Mouse (Mus musculus) embryonic facial prominence, embryonic 11.5 days (tissue): ENCODE data around the gene Agpat3. TPM values are rescaled to one million over a fixed set of nuclear protein-coding genes. Genes with fewer than 3 reads are reported as not detected.

Experiments
- ATAC-seq: fragments of 200-750 bp; cut with Nextera tagmentation; replicated peaks from 2 replicates; pipeline ENCODE4 v1.8.0; 2017; ENCODE audit warnings: low read depth; ENCODE audit not compliant: insufficient number of reproducible peaks, low FRiP score, low TSS enrichment
- DNase-seq: peaks from one replicate; pipeline ENCODE4 v3.0.0-alpha.2; 2015; ENCODE audit warnings: low spot score
- H3K27ac ChIP-seq: fragments of 300-500 bp; sonication (generic); replicated peaks from 2 replicates; pipeline ENCODE4 v1.5.1; 2014; ENCODE audit warnings: mild to moderate bottlenecking, low read depth, low read length, control low read depth
- H3K27me3 ChIP-seq: fragments of 300-500 bp; sonication (generic); 2 replicates; pipeline ENCODE4 v1.6.1; 2014; ENCODE audit warnings: mild to moderate bottlenecking, low read length, moderate library complexity, mixed read lengths; ENCODE audit not compliant: control insufficient read depth, insufficient read depth
- H3K36me3 ChIP-seq: fragments of 300-500 bp; sonication (generic); replicated peaks from 2 replicates; pipeline ENCODE4 v1.6.1; 2014; ENCODE audit warnings: low read depth, mild to moderate bottlenecking, low read length, moderate library complexity, mixed read lengths; ENCODE audit not compliant: control insufficient read depth, insufficient read depth
- H3K4me1 ChIP-seq: fragments of 300-500 bp; sonication (generic); 2 replicates; pipeline ENCODE4 v1.6.1; 2014; ENCODE audit warnings: low read length, mixed read lengths; ENCODE audit not compliant: control insufficient read depth, insufficient read depth
- H3K4me2 ChIP-seq: fragments of 300-500 bp; sonication (generic); 2 replicates; pipeline ENCODE4 v1.6.1; 2014; ENCODE audit warnings: low read depth, mild to moderate bottlenecking, control low read depth, low read length, moderate library complexity
- H3K4me3 ChIP-seq: fragments of 300-500 bp; sonication (generic); 2 replicates; pipeline ENCODE4 v1.5.1; 2014; ENCODE audit warnings: low read depth, low read length, control low read depth
- H3K9ac ChIP-seq: fragments of 300-500 bp; sonication (generic); replicated peaks from 2 replicates; pipeline ENCODE4 v1.6.1; 2014; ENCODE audit warnings: mild to moderate bottlenecking, control low read depth, low read length
- H3K9me3 ChIP-seq: fragments of 300-500 bp; sonication (generic); replicated peaks from 2 replicates; pipeline ENCODE4 v1.6.1; 2016; ENCODE audit warnings: mild to moderate bottlenecking, low read length, inconsistent platforms, mixed read lengths; ENCODE audit not compliant: control insufficient read depth
- WGBS: fragments of 180-500 bp; shearing (Covaris S2); extraction: QIAGEN DNeasy Blood & Tissue Kit; methylation state at CpG from one replicate; pipeline ENCODE4 v1.1.7; 2014; 5-methylcytosine and 5-hydroxymethylcytosine counted together
- polyA plus RNA-seq: library from polyadenylated mRNA; unstranded; fragments of >200 nt; fragmentation: Nextera tagmentation; extraction: Ambion mirVana; gene quantifications from 2 replicates; pipeline ENCODE4 v1.2.1, GENCODE M21; 2014

The Agpat3 gene
- polyA plus RNA-seq, 1 experiment from 2014 or later = 32.8 TPM

DNA sequence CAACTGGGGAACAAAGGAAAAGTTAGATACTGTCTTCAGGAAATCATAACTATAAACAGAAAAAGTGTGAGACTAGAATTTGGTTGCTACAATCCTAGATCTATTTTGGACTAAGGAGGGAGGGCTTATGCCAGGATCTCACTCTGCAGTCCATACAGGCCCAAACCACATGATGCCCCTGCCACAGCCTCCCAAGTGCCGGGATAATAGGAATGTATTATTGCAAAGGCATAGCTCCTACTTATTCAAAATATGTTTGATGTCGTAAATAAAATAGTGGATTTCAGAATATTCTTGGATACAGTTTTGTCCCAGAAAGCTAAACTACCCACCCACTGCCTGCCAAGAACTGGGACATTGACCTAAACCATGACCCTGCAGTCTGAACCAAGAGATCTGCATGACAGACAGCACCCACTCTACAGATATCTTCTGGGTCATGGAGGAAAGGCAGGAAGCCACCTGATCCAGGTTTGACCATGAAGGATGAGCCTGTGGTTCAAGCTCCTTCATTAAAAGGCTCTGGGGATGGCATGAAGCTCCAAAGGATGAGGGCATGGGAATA lies 24.2 kb downstream of the Agpat3 start:
- Histone ChIP-seq H3K36me3 (peaks cover 3% of the 10 kb centered on the region; the same call in 1 of the 2 replicates), H3K4me3 (no peak overlapping the region), H3K4me2 (no peak overlapping the region), H3K4me1 (no peaks in the 10 kb centered on the region), H3K27me3 (no peaks in the 10 kb centered on the region), H3K9me3 (no peaks in the 10 kb centered on the region), H3K9ac (no peak overlapping the region), H3K27ac (no peak overlapping the region)
- WGBS = 94% methylated on average over 2 of the region's 2 CpGs
- DNase-seq (no peak), ATAC-seq (no peak)

DNA sequence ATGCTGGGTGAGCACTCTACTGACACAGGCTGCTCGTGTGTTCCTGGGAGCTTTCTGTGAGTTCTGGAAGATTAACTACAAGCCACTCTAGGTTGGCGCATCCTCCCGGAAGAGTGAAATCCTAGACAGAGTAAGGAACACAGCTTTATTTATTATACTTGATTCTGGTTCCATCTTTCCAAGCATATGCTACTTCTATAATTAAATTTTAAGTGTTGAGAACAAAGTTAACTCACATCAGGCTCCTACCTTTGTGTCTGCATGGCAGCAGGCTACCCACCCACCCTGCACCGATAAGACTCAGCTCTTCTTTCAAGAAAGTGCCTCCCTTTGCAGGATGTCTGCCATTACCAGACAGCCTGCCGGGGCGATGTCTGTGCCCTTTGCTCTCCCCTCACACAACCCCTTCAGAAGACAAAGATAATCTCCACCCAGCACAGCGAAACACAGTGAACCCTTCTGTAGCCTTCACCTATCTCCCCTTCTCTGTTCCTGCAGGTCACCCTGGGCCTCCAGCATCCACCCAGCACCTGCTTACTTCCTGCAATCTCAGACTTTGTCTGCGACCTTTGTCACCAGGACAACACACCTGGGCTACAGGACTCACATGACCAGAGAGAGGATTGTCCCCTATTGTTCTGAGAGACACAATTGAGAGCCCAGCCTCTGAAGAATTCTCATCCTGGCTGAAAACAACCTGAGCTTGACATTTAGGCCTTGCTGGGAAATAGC lies 26.2 kb downstream of the Agpat3 start:
- ATAC-seq (no peak), DNase-seq (no peak)
- Histone ChIP-seq H3K4me3 (no peak overlapping the region), H3K9ac (no peak overlapping the region), H3K27ac (no peak overlapping the region), H3K9me3 (no peaks in the 10 kb centered on the region), H3K4me1 (no peaks in the 10 kb centered on the region), H3K4me2 (no peak overlapping the region), H3K27me3 (no peaks in the 10 kb centered on the region), H3K36me3 (peaks cover 3% of the 10 kb centered on the region; the same call in 1 of the 2 replicates)
- 79% methylated on average over 8 of the region's 8 CpGs for WGBS

DNA sequence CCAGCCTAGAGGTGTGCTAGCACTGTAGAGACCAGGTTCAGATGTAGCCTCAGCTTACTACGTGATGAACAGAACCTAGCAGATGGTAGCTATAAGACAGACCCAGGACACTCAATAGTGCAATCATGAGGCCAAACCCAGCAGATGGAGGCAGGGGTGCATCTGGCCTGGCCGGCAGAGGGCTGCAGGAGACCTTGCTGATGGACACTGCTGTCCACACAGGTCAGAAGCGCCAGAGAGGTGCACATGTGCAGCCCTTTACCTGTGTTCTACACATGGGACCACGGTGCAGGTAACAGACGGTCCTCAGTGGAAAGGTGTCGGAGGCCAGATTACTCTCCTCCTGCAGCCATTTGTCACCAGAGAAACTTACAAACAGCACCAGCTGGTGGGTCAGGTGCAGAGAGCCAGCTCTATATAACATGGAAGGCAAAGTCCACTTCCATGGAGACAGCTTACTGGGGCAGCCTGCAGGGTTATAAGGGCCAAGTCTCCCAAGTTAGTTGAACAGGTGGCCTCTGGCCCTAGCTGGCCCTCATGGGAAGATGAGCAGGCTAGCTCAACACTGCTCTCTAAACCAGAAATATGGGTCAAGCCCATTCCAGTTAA lies 27.6 kb downstream of the Agpat3 start:
- Histone ChIP-seq H3K4me2 (no peak overlapping the region), H3K36me3 (peaks cover 3% of the 10 kb centered on the region; the same call in 1 of the 2 replicates), H3K4me1 (no peaks in the 10 kb centered on the region), H3K9me3 (no peaks in the 10 kb centered on the region), H3K4me3 (no peak overlapping the region), H3K27ac (no peak overlapping the region), H3K9ac (no peak overlapping the region), H3K27me3 (no peaks in the 10 kb centered on the region)
- no peak for ATAC-seq
- DNase-seq = no peak
- WGBS = 90% methylated on average over 6 of the region's 6 CpGs

DNA sequence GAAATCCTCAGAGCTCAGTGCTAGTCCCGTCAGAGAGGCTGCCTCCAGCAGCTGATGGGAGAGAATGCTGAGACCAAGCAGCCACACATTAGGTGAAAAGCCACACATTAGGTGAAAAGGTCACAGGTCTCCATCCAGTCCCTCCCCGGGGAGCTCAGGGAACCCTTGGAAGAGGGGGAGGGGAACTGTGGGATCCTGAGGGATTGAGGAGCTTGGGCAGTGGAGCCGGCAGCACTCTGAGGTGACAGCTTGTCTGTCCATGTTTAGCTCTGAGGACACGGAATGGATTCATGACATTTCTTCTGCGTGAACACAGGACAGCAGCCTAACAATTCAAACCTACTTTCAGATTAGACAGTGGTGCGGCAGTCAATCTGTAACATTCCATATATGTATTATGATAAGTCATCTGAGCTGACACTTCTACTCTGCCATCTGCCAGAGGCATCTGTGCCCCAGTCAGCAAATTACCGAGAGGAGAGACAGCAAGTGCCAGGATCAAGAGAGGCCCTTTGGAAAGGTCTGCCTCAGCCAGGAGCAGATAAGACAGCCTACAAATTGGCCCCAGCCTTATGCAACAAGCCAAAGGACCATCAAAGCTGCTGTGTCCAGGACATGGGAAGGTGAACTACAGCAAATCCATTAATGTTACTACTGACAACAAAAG lies 28.9 kb downstream of the Agpat3 start:
- no peak overlapping the region for H3K4me3 ChIP-seq
- no peaks in the 10 kb centered on the region for H3K27me3 ChIP-seq
- WGBS = 57% methylated on average over 7 of the region's 7 CpGs
- peaks cover 3% of the 10 kb centered on the region; the same call in 1 of the 2 replicates for H3K36me3 ChIP-seq
- no peak overlapping the region for H3K4me2 ChIP-seq
- H3K4me1 ChIP-seq = no peaks in the 10 kb centered on the region
- DNase-seq (no peak), ATAC-seq (no peak)
- H3K9ac ChIP-seq = no peak overlapping the region
- no peak overlapping the region for H3K27ac ChIP-seq
- H3K9me3 ChIP-seq = no peaks in the 10 kb centered on the region

DNA sequence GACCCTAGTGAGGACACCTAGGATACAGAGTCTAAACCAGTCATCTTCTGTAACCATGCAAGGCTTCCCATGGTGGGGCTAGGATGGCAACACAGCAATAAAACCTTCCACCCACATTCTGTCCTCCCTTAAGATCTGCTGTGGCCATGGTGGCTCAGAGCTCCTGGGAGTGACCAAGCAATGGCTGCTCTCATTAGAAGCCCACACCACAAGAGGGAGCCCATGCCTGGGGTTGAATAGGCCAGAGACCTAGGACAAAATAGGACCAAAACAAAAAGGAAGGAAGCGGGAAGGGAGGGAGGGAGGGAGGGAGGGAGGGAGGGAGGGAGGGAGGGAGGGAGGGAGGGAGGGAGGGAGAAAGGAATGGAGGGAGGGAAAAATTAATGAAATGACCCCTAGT lies 29.5 kb downstream of the Agpat3 start:
- Histone ChIP-seq H3K27ac (no peak overlapping the region), H3K9ac (no peak overlapping the region), H3K4me1 (no peaks in the 10 kb centered on the region), H3K4me2 (no peak overlapping the region), H3K9me3 (no peaks in the 10 kb centered on the region), H3K36me3 (peaks cover 3% of the 10 kb centered on the region; the same call in 1 of the 2 replicates), H3K4me3 (no peak overlapping the region), H3K27me3 (no peaks in the 10 kb centered on the region)
- ATAC-seq = no peak
- DNase-seq = no peak
- WGBS = no CpG with 5 or more reads among the region's 1 CpGs

DNA sequence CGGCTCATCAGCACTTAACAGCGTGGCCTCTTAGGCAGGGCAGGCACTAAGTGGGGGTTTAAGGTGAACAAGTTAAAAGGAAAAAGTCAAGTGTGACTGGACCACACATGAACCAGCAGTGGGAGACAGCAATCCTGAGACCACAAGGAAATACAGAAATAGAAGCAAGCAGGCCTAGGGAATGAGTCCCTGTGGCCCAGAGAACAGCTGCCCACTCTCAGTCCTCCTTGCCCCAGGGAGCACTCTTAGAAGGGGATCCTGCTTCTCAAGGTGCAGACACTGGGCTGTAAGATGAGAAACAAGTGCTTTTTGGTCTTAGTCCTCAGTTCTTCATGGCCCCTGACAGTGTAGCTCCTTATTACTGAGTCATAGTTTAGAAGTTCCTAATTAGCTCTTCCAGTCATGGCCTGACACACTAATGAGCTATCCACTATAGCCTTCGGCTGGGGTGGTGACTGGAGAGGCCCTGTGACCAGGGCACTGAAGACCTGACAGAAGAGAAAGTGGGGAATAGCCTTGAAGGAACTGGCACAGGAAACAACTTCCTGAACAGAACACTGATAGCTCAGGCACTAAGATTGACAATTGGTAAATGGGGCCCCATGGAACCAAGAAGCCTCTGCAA lies 31.0 kb downstream of the Agpat3 start:
- Histone ChIP-seq H3K27me3 (no peaks in the 10 kb centered on the region), H3K4me1 (no peaks in the 10 kb centered on the region), H3K27ac (no peak overlapping the region), H3K9me3 (no peaks in the 10 kb centered on the region), H3K36me3 (peaks cover 3% of the 10 kb centered on the region; the same call in 1 of the 2 replicates), H3K4me3 (no peak overlapping the region), H3K4me2 (no peak overlapping the region), H3K9ac (no peak overlapping the region)
- ATAC-seq (no peak), DNase-seq (no peak)
- 76% methylated on average over 3 of the region's 3 CpGs for WGBS

DNA sequence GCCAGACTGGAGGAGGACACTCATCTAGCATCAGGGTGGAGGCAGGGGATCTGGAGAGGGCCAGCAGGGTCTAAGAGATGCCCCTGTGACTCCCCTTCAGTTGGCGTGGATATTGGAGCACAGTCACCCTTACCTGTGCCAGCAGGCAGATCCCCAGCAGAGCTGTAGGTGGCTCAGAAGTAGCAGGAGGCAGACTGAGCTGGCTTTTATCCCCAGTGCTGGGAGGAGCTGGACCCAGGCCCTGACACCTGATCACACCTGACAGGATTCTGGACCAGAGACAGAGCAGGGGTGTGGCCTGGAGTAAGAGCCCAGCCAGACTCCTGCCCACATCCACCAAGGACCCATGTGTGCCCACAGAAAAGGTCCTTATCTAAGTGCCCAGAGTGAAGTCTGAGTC lies 31.8 kb downstream of the Agpat3 start:
- no peaks in the 10 kb centered on the region for H3K9me3 ChIP-seq
- H3K27me3 ChIP-seq = no peaks in the 10 kb centered on the region
- no peak overlapping the region for H3K4me3 ChIP-seq
- no peak for ATAC-seq
- H3K9ac ChIP-seq = no peak overlapping the region
- 78% methylated on average over 1 of the region's 1 CpGs for WGBS
- H3K4me1 ChIP-seq = no peaks in the 10 kb centered on the region
- no peak overlapping the region for H3K27ac ChIP-seq
- H3K4me2 ChIP-seq = no peak overlapping the region
- peaks cover 3% of the 10 kb centered on the region; the same call in 1 of the 2 replicates for H3K36me3 ChIP-seq
- no peak for DNase-seq
